Mouse (Mus musculus) ES-Bruce4 (cell line): ENCODE results near the gene Gm7138.
"Not testable (repeated sequence)": the region's sequence is repeated elsewhere in the genome, so short reads cannot be mapped to it uniquely, and the experiment has no call there.

Experiments
- CTCF ChIP-seq: IDR thresholded peaks from one replicate; pipeline ENCODE4 v1.8.1; 2011; ENCODE audit warnings: low read depth, low read length
- POLR2A ChIP-seq: IDR thresholded peaks from one replicate; pipeline ENCODE4 v1.8.1; 2011; ENCODE audit warnings: low read length; ENCODE audit not compliant: insufficient read depth

DNA sequence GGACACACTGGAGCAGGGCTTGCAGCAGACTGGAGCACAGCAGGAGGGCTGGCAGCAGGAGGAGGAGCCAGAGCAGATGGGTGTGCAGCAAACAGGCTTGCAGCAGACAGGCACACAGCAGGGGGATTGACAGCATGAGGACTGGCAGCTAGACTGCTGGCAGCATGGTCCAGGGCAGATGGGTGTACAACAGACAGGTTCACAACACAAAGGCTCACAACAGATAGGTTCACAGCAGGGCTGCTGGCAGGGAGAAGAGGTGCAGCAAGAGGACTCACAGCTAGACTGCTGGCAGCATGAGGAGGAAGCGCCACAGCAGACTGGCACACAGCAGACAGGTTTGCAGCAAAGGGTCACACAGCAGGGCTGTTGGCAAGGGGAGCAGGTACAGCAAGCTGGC is 26.1 kb downstream of the Gm7138 start:
- TF ChIP-seq POLR2A, CTCF: not testable (repeated sequence)
